Mouse (Mus musculus) urinary bladder, adult 18-20 months (tissue): Measurements from ENCODE around the gene Abcb7.

Experiments used
- DNase-seq, 2 experiments: peaks; one replicate each; pipeline ENCODE4 v3.0.0; 2022; ENCODE audit warnings: low spot score in 2 of 2, mixed read lengths in 2 of 2

Abcb7 gene

DNA sequence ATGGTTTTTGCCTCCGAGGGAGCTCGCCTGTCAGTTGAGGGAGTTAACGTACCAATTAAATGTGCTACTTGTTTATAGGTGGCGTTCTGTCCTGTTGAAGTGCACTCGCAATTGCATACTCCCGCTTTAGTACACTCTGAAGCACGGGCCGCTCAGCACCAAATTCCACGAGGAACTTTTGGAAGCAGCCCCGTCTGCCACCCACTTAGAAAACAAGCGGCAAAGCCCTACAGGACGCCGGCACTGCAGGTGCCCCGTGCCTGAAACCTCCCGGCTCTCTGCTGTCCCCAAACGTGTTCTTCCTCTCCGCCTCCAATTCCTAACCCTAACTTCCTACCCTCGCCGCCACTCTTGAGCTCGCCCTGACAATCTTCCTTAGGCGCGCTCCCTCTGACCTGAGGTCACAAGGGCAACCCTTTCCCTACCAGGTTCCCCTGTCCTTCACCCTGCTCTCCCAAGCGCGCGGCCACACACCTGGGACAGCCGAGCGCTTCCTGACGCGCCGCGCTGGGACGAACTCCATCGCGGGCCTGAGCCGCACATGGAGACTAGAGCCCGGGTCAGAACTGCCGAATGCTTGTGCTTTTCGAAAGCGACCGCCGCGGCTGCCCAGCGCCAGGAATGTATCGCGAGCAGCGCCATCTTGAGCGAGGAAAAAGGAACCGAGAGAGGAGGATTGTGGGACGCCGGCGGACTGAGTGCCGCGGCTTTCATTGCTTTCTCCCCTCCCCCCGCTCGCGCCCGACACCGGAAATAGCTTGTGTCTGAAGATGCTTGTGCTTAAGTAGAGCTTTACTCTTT lies at the start of gene Abcb7:
Gene Abcb7 (minus strand): TSS at position 674 of the 801 bp plus-strand sequence.
- DNase-seq = peak; percentile 61 to 67

DNA sequence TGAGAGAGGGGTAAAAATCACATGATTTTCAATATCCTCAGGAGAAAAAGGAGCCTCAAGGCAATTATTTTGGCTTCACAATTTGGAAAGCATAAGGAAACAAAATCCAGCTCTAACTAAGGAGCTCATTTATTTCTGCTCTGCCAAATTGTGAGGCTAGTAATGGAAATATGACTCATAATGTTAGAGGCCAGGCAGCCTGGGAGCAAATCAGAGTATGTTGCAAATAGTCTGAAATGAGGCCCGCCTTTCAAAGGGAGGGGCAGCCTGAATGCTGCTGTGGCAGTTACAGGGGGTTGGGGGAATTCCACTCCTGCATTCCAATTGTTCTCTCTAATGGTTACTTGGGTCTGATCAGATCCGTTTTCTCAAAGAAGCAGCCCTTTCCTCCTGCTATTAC lies 48.1 kb upstream of the Abcb7 start:
- DNase-seq = peak in 1 of 2 experiments; percentile 6

DNA sequence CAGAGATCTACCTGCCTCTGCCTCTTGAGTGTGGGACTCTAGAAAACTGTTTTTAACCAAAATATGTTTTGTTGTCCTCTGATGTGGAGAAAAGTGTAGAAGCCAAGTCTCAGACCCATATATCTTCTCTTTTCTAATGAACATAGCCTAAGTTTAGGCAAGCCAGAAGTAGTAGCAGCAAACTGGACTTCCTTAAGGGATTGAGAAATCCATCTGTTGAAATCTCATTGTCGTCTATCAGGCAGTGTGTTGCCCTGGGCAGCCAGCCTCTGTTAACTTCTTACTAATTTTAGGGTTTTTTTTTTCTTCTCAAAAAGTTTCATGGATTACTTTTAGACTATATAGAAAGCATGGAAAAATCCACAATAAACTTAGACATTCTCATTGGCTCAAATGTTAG lies 38.8 kb upstream of the Abcb7 start:
- no peak for DNase-seq

DNA sequence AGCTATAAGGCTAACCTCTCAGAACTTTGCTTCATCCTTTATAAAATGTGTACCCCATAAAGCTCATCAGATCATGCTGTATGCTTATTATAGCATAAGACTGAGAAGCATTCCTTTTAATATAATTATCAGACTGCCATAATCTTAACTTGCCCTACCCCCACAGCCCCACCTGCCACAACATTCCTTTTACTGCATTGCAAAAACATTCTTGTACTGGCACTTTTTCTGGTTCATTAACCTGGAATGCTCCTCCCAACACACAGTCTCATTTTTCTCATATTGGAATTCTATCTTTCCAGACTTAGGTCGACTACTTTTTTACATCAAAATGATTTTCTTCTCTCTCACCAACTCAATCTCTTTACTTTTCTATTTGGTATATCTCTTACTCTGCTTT lies 19.8 kb upstream of the Abcb7 start:
- DNase-seq = no peak

DNA sequence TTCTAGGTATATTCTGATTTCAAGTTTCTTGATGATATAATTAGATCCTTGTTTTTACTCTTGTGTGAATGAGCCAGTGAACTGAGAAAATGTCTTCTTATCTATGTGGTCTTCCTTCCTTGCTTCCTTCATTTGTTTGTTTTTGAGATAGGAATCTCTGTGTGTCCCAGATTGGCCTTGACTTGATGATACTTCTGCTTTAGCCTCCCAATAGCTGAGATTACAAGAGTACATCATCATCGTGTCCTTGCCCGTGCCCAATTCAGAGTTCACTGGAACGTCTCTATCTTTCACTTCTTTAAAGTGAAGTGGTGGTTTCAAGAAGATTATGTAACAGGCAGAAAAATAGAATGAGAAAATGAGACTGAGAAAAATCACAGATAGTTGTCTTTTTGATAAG lies 14.5 kb upstream of the Abcb7 start:
- DNase-seq = no peak

DNA sequence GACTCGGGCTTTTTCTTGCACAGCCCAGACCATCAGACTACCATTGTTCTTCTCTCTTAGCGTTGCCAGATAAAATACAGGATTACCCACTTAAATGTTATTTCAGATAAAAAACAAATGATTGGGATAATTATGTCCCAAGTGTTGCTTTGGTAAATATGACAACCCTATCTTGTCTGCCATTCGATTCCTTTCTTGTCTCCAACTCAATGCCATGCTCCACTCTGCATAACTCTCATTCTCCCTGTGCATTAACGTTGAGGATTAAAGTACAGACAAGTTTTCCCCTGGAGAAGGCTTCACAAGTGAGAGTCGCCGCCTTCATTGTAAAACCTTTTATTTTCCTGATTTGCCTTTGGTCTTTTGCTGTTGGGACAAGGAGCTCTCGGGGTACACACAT lies 339 bp upstream of the Abcb7 start:
- no peak for DNase-seq

DNA sequence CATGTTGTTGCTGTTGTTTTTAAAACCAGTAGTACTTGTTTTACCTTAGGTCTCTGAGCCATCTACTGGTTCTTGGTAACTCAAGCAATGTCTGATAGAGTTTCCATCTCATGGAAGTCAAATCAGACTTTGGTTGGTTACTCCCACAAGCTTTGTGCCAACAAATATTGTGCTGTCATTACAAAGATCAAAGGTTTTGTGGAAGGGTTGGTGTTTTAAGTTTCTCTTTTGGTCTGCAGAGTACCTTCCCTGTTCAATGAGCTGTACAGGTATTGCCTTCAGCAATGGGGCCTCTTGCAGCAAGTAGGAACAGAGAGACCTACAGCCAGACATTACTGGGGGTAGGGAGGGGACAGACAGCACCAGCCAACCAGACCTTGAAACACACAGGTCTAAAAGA lies 5.5 kb downstream of the Abcb7 start:
- DNase-seq = no peak

DNA sequence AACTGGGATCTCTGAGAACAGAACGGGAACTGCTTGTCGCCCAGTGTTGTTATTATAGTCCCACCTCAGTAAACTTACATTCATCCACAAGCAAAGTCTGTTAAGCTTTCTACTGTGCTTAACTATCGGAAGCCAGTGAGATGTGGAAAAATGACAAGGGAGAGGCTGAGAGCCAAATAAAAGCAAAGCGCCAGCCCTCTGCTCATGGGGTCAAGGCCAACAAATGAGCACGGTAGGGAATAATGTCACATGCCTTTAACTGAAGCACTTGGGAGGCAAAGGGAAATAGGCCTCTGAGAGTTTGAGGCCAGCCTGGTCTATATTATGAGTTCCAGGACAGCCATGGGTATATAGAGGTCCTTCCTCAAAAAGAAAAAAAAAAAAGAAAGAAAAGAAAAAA lies 11.2 kb downstream of the Abcb7 start:
- no peak for DNase-seq

DNA sequence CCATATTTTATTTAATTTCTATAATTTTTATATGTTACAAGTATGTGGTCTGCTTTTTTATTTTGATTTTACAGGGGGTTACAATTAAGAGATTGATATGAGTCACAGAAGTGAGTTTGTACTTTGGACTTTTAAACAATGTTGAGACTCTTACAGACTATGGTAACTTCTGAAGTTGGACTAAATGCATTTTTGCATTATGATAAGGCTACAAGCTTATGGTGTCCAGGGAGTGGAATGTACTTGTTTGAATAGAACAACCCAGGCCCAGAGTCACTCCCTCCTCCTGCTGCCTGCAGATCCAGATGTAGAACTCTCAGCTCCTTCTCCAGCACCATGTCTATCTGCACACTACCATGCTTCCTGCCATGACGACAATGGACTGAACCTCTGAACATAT lies 12.5 kb downstream of the Abcb7 start:
- DNase-seq = no peak

DNA sequence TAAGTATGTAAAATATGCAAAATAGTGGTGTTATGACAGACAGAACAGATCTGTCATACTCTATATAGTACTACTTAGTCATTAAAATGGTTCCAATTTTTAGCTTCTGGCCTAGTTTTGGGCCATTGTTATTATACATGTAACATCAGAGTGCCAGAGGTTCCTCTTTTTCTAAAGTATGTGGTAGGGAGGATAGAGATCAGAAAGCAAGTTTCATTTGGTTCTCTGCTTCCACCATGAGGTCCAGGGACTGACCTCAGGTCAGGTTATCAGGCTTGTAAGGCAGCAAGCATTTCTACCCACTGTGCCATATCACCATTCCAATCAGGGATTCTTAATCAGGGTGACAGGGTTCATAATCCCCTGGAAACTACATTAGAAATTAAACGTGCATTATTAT lies 16.1 kb downstream of the Abcb7 start:
- no peak for DNase-seq

DNA sequence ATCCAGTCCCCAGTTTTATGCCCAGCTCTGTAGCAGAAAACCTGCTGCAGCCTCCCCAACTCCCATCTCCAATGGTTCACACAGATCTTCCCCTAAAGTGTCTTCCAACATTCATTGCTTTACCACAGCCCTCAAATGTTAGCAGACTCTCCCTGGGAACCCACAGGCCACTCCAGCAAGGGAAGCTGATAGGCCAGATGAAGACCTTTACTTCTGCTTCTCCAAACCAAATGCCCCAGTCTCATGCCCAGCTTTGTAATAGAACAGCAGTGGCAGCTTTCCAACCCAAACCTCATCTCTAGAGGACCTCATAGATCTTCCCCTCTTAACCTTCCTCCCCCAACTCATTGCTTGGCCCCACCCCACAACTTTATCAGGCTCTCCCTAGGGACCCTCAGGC lies 54.0 kb downstream of the Abcb7 start:
- DNase-seq = no peak

DNA sequence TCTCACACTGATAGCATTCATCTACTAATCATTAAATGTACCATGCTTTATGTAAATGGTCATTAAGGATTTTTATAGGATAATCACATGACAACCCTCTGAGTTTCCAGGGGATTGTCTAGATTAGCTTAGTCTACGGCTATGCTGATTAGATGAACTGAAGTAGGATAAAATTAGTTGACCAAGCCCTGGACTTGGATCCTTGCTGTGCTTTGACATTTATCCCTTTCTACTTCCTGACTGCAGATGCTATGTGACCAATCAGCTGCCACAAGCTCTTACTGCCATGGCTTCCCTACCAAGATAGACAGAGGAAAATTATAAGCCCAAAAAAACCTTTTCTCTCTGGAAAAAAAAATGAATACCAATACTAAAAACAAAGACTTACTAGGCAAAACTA lies 57.8 kb downstream of the Abcb7 start:
- DNase-seq = no peak

DNA sequence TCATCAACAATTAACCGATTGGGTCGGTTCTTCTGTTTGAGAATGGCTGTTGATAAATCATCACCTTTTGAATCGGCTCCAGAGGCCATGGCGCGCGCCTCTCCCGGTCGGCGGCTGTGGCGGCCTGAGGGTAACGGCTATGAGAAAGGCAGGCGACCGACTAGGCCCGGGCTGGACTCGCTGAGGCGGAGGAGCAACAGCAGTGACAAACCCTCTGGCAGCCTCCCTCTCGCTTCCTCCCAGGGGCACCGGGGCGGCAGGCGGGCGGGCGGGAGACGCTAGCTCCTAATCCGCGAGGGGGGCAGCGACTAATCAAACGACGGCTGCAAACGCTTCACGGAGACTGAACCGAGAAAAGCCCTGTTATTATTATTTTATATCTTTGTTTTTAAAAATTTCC lies 65.5 kb downstream of the Abcb7 start:
- peak in 1 of 2 experiments; percentile 21 for DNase-seq

DNA sequence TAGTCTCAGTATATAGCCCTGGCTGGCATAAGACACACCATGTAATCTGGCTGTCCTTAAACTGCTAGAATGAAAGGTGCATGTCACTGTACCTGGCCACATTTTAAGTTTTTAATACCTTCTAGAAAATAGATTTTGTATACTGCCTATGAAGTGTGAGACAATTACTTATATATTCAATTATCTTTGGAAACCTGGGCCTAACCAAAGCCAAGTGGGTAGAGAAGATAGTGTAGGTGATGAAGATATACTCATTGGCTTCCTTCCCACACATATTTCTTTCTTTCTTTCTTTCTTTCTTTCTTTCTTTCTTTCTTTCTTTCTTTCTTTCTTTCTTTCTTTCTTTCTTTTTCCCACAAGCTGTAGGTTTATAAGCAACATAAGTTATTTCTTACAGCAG lies 121.9 kb downstream of the Abcb7 start:
- DNase-seq = no peak

DNA sequence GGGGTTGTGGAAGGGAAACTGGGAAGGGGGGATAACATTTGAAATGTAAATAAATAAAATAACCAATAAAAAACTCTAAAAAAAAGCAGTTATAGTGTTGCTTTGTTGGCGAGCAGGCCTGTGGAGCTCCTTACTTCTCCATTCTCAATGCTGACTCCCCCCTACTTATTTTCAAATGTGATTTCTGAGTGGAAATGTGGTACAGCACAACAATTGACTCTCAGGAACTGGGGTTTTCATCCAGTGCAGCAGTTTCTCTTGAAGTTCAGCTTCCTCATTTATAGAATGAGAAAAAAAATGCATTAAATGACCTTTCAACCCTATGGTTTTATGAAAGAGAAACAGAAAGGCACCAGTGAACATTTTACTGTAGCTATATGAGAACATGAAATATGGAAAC lies 133.8 kb downstream of the Abcb7 start:
- no peak for DNase-seq

DNA sequence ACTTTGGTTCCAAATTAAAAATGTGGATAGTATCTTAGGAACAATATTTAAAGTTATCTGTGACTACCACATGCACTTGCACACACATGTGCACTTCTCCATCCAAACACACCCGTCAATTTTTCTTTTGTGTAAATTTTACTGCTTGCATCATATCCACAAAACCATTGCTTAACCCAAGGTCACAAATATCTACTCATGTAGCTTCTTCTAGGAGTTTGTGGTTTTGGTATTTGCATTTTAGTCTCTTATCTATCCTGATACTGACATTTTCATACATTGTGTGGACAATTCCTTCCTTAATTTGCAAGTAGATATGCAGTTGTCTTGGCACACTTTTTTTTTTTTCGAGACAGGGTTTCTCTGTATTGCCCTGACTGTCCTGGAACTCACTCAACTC lies 149.3 kb downstream of the Abcb7 start:
- DNase-seq = no peak

DNA sequence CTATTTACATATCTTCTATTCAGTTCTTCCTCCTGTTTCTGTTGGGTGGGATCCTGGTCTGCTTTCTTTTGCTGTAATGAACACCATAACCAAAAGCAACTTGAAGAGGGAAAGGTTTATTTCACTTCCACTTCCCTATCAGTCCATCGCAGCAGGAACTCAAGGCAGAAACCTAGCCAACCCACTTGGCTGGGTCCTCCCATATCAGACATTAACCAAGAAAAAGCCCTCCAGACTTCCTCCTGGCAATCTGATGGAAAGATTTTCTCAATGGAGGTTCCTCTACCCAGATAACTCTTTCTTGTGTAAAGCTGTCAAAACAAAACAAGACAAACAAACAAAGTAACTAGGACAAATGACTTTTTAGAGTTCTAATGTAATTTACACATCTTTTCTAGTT lies 151.2 kb downstream of the Abcb7 start:
- DNase-seq = no peak

DNA sequence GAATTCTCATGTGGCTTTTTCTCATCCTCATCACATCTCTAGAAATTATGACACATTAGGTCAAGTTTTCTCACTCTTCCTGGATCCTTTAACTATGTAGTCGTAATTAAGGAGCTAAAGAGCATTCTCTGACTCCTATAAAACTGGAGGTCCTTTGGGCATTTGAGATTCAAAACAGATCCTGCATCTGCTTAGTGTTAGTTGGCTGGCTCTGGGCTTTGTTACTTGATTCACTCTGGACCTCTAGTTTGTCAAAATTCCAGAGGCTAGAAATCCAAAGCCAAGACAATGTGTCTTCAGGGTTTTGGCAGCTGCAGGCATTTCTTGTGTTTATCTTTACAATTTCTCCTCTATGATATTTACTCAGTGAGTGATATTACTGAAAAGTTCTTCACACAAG lies 157.1 kb downstream of the Abcb7 start:
- DNase-seq = no peak
